ENCODE assay signal across 11 mouse cellular contexts in genomic region chr2:32350471-32351051, GRCm38 (mm10). TPM values are rescaled to one million over a fixed set of nuclear protein-coding genes. Genes with fewer than 3 reads are reported as not detected.
A peak's percentile ranks its signal among the peaks of the same experiment; 100 is the strongest.
DNase-seq lines count a peak whose midpoint lies in the region; ATAC-seq and TF ChIP-seq lines count a peak whose summit lies in the region.
"Had no signal": no experiment of that assay in that cellular context is flagged by ENCODE, and none has a peak within 500 bp of the region (broad histone marks: within the 10 kb centered on the region; RNA-seq: fewer than 3 reads in every experiment).

No protein-coding gene starts in this region.

- ATAC-seq in hindbrain, embryonic 13.5 days (ENCODE audit: low FRiP score), result no peak
- no peak for ATAC-seq in neural tube, embryonic 13.5 days (ENCODE audit: low read depth)
- no peak for ATAC-seq in inflammation-experienced regulatory T-cells, adult 6 months

- H3K27ac ChIP-seq in cerebellum, adult 2 months (ENCODE audit: insufficient read depth, low read length), result peak overlapping the region; percentile 100
- no peak overlapping the region for H3K27ac ChIP-seq in hindbrain, embryonic 13.5 days
- no peak overlapping the region for H3K27ac ChIP-seq in neural tube, embryonic 13.5 days (replicated peaks)

- peak overlapping the region; percentile 78 for H3K4me2 ChIP-seq in hindbrain, embryonic 13.5 days
- H3K4me2 ChIP-seq in neural tube, embryonic 13.5 days, result peak overlapping the region; percentile 73
- H3K4me2 ChIP-seq: liver, embryonic 11.5 days had no signal

- peak overlapping the region; percentile 99 for H3K4me3 ChIP-seq in cerebellum, adult 2 months (replicated peaks; ENCODE audit: insufficient read depth, low read depth, low read length)
- H3K4me3 ChIP-seq in hindbrain, embryonic 13.5 days, result peak overlapping the region; percentile 73; the same call in 1 of the 2 replicates
- H3K4me3 ChIP-seq in neural tube, embryonic 13.5 days, result no peak overlapping the region

- DNase-seq in heart, adult 11 months, result peak; percentile 95
- no peak for DNase-seq in heart, postnatal 4 days
- DNase-seq in cerebellum, adult 2 months, result peak; percentile 73 to 76
- no peak for DNase-seq in ovary, adult 18-20 months (ENCODE audit: low spot score)
- DNase-seq in adrenal gland, postnatal 25 days, result no peak
- DNase-seq: gastrocnemius, postnatal 36 days had no signal

- peak overlapping the region; percentile 93 for H3K9ac ChIP-seq in hindbrain, embryonic 13.5 days
- peak overlapping the region; percentile 89 for H3K9ac ChIP-seq in neural tube, embryonic 13.5 days

- TF ChIP-seq POLR2A in cerebellum, adult 2 months (IDR thresholded peaks at IDR 0.05; ENCODE audit: borderline replicate concordance, insufficient read depth, low read length), result peak; percentile 29; the same call in 1 of the 2 replicates

- 5% methylated on average over 13 of the region's 13 CpGs for WGBS in cerebellum, adult 2 months
- WGBS in hindbrain, embryonic 13.5 days, result 53% methylated on average over 13 of the region's 13 CpGs
- WGBS in neural tube, embryonic 13.5 days, result 52% methylated on average over 13 of the region's 13 CpGs

- peaks cover 19% of the 10 kb centered on the region; the same call in 1 of the 2 replicates for H3K36me3 ChIP-seq in hindbrain, embryonic 13.5 days
- peaks cover 12% of the 10 kb centered on the region; the same call in 1 of the 2 replicates for H3K36me3 ChIP-seq in neural tube, embryonic 13.5 days

- TF ChIP-seq CTCF in cerebellum, adult 2 months (IDR thresholded peaks at IDR 0.05; ENCODE audit: borderline replicate concordance, insufficient read depth, low read depth, low read length), result no peak

- H3K9me3 ChIP-seq in hindbrain, embryonic 13.5 days, result no peaks in the 10 kb centered on the region
- no peaks in the 10 kb centered on the region for H3K9me3 ChIP-seq in neural tube, embryonic 13.5 days

- H3K4me1 ChIP-seq in cerebellum, adult 2 months (ENCODE audit: control insufficient read depth, insufficient read depth, low read length), result peaks cover 36% of the 10 kb centered on the region
- peaks cover 33% of the 10 kb centered on the region for H3K4me1 ChIP-seq in hindbrain, embryonic 13.5 days (replicated peaks)
- peaks cover 34% of the 10 kb centered on the region for H3K4me1 ChIP-seq in neural tube, embryonic 13.5 days (replicated peaks)

- no peaks in the 10 kb centered on the region for H3K27me3 ChIP-seq in cerebellum, adult 2 months (ENCODE audit: control insufficient read depth, insufficient read depth, low read length)
- 0 out of 2 replicates have a peak, but pooled peaks cover 10% of the 10 kb centered on the region for H3K27me3 ChIP-seq in hindbrain, embryonic 13.5 days
- H3K27me3 ChIP-seq in neural tube, embryonic 13.5 days, result no peaks in the 10 kb centered on the region

RNA-seq across cellular contexts. Expression of gene Ciz1, which starts 1.6 kb away (rescaled TPM):
- total RNA-seq in heart, postnatal 4 days (2021), result 10 to 100 TPM; 34.5 to 48.3 TPM
- polyA plus RNA-seq in cerebellum, adult 2 months (2012; rRNA removed), result 159 and 176 TPM in 2 replicates
- 52.4 and 53.7 TPM in 2 replicates for polyA plus RNA-seq in hindbrain, embryonic 13.5 days (2015; fragmentation: Nextera tagmentation; extraction: Ambion mirVana)
- polyA plus RNA-seq in neural tube, embryonic 13.5 days (2015; fragmentation: Nextera tagmentation; extraction: Ambion mirVana), result 49.9 and 51.1 TPM in 2 replicates
- 10 to 100 TPM; 52.5 to 84.8 (median 55.5) TPM for polyA plus RNA-seq in inflammation-experienced regulatory T-cells, adult 6 months (2017; shearing (Covaris generic))
- total RNA-seq in adrenal gland, postnatal 25 days (2021), result 85.5 and 107 TPM in 2 replicates

RNA-seq across cellular contexts. Expression of gene Dnm1, which starts 2.6 kb away (rescaled TPM):
- 1 to 10 TPM; 9.0 to 9.6 TPM for total RNA-seq in heart, postnatal 4 days (2021)
- 1,410 and 1,576 TPM in 2 replicates for polyA plus RNA-seq in cerebellum, adult 2 months (2012; rRNA removed)
- 42.7 and 44.3 TPM in 2 replicates for polyA plus RNA-seq in hindbrain, embryonic 13.5 days (2015; fragmentation: Nextera tagmentation; extraction: Ambion mirVana)
- 44.3 and 47.0 TPM in 2 replicates for polyA plus RNA-seq in neural tube, embryonic 13.5 days (2015; fragmentation: Nextera tagmentation; extraction: Ambion mirVana)
- not detected for polyA plus RNA-seq in inflammation-experienced regulatory T-cells, adult 6 months (2017; shearing (Covaris generic))
- total RNA-seq in adrenal gland, postnatal 25 days (2021), result 13.1 and 20.4 TPM in 2 replicates
- total RNA-seq: common myeloid progenitor, adult 5-6 weeks had no signal

RNA-seq across cellular contexts. Expression of gene 1110008P14Rik, which starts 31.2 kb away (rescaled TPM):
- total RNA-seq in heart, postnatal 4 days (2021), result 10 to 100 TPM; 43.7 to 47.6 TPM
- polyA plus RNA-seq in cerebellum, adult 2 months (2012; rRNA removed), result 284 and 338 TPM in 2 replicates
- polyA plus RNA-seq in hindbrain, embryonic 13.5 days (2015; fragmentation: Nextera tagmentation; extraction: Ambion mirVana), result 103 and 108 TPM in 2 replicates
- 101 and 135 TPM in 2 replicates for polyA plus RNA-seq in neural tube, embryonic 13.5 days (2015; fragmentation: Nextera tagmentation; extraction: Ambion mirVana)
- 10 to 100 TPM; 43.1 to 73.3 (median 57.4) TPM for polyA plus RNA-seq in inflammation-experienced regulatory T-cells, adult 6 months (2017; shearing (Covaris generic))
- total RNA-seq in adrenal gland, postnatal 25 days (2021), result 173 and 191 TPM in 2 replicates

RNA-seq across cellular contexts. Expression of gene Lcn2, which starts 37.5 kb away (rescaled TPM):
- 1 to 10 TPM; 3.1 to 3.4 TPM for total RNA-seq in heart, postnatal 4 days (2021)
- polyA plus RNA-seq in cerebellum, adult 2 months (2012; rRNA removed), result 0.48 and 1.0 TPM in 2 replicates
- polyA plus RNA-seq in hindbrain, embryonic 13.5 days (2015; fragmentation: Nextera tagmentation; extraction: Ambion mirVana), result 1.0 TPM in 1 of 2 replicates, not detected in the other
- 0.56 and 1.4 TPM in 2 replicates for polyA plus RNA-seq in neural tube, embryonic 13.5 days (2015; fragmentation: Nextera tagmentation; extraction: Ambion mirVana)
- polyA plus RNA-seq in inflammation-experienced regulatory T-cells, adult 6 months (2017; shearing (Covaris generic)), result under 1 TPM in 1 of 3 experiments, not detected in 2; 0.93 TPM
- 1.0 and 1.5 TPM in 2 replicates for total RNA-seq in adrenal gland, postnatal 25 days (2021)

RNA-seq across cellular contexts. Expression of gene Ptges2, which starts 45.1 kb away (rescaled TPM):
- 10 to 100 TPM; 59.7 to 60.2 TPM for total RNA-seq in heart, postnatal 4 days (2021)
- 60.9 and 61.1 TPM in 2 replicates for polyA plus RNA-seq in cerebellum, adult 2 months (2012; rRNA removed)
- polyA plus RNA-seq in hindbrain, embryonic 13.5 days (2015; fragmentation: Nextera tagmentation; extraction: Ambion mirVana), result 41.2 and 41.3 TPM in 2 replicates
- polyA plus RNA-seq in neural tube, embryonic 13.5 days (2015; fragmentation: Nextera tagmentation; extraction: Ambion mirVana), result 44.3 and 46.0 TPM in 2 replicates
- polyA plus RNA-seq in inflammation-experienced regulatory T-cells, adult 6 months (2017; shearing (Covaris generic)), result under 1 TPM; 0.32 to 0.63 (median 0.44) TPM
- total RNA-seq in adrenal gland, postnatal 25 days (2021), result 49.8 and 51.8 TPM in 2 replicates

Comparison
In these comparisons a context has a peak if more than half of its experiments do, and no peak if none do; other contexts are left out.
1. DNase-seq: peak in heart, adult 11 months (single experiment) and cerebellum, adult 2 months (2 of 2); none in heart, postnatal 4 days (single experiment), ovary, adult 18-20 months (single experiment) and adrenal gland, postnatal 25 days (single experiment).
2. RNA of gene Dnm1, which starts 2.6 kb away (polyA plus RNA-seq): 1,410 to 1,576 TPM in cerebellum, adult 2 months, 44.3 to 47.0 TPM in neural tube, embryonic 13.5 days and 42.7 to 44.3 TPM in hindbrain, embryonic 13.5 days; not detected in inflammation-experienced regulatory T-cells, adult 6 months; every median in the first group is over 10 times any median in the second.